Mouse (Mus musculus): ENCODE measurements at regions not wholly inside any gene's neighbourhood (a gene's known extent, or its start where the extent isn't known, plus 50 kb on each side); places are given as distances from the start of the nearest gene placed in this dataset.

DNA sequence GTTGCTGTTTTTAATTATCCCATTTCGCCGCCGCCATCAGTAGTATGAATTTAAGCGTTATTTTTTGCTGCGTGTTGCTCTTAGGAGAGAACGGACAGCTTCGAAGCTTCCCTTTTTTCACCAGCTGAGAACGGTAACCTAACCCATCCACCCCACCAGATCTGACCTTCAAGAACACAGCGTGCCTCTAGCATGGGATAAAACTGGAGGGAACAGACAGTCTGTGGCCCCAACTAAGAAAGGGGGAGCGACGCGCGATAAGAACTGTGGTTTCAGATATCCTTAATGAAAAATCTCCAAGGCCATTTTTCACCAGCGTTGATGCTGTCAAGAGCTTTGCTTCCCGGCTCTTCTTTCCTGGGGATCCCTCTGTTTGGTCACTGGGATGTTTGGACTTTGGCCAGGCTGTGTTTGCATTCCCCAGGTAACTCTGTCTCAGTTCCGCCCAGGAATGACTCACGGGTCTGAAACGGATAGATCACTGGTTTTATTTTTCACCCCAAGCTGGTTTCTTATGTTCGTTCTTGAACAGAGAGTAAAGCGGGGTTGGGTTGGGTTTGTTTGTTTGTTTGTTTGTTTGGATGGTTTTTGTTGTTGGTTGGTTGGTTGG lies 184.1 kb upstream of the Fn1 start:
- no peak for DNase-seq (ENCODE audit: low spot score in 2 of 2)

DNA sequence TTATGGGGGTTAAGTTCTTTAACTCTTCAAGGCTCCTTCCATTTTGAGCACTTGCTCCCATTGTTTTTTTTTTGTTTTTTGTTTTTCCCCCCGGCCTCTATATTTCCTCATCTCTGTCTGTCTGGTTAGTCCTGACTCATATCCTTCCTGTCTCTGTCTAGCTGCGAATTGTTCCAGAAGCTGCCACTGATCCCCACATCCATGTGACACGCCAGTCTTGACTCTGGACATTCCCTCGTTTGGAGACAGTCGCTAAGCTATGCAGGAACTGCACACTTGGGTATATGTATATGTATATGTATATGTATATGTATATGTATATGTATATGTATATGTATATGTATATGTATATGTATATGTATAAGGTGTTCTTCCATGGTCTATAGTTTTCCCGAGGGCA lies 177.4 kb upstream of the Fn1 start:
- DNase-seq (ENCODE audit: low spot score in 2 of 2): no peak

DNA sequence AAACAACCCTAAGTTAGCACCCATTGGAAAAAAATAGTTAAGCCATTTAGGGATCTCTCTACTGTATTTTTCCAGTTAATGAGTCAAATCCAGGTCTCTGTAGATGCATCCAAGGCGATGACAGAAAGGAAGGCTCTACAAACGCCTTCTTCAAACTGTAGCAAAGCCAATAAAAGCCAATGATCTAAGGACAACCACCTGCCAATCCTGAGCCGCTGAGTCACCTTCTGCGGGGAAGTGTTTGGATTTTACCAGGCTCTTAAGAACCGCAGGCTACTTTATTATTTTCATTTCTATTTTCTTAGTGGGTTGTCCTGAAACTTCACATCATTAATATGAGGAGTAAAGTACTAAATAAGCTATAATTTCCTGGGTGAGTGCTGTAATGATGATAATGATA lies 171.4 kb upstream of the Fn1 start:
- no peak for DNase-seq (ENCODE audit: low spot score in 2 of 2)

- DNase-seq (ENCODE audit: low spot score in 2 of 2): no peak
Observed at GRCm38 (mm10) chr1:71822123-71822522, 169.1 kb upstream of the Fn1 start.

DNA sequence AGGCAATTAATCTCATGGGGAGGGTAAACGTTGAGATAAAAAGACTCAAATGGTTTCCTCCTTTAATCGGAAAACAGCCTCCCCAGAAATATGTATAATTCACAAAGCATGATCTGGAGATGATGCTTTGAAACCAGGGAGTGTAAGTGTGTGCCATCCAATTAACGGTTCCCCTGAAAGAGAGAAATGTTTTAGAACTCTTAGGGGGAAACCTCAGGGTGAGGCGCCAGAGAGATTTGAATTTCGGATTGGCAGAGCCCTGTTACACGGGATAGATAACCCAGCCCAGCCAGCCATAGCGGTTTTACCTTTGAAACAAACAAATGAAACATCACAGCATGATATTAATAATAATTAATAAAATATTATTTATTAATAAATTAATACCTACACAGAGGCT lies 168.1 kb upstream of the Fn1 start:
- no peak for DNase-seq (ENCODE audit: low spot score in 2 of 2)

- no peak for DNase-seq (ENCODE audit: low spot score in 2 of 2)
Observed at GRCm38 (mm10) chr1:71816306-71816705, 163.3 kb upstream of the Fn1 start.

- no peak for DNase-seq (ENCODE audit: low spot score in 2 of 2)
Observed at GRCm38 (mm10) chr1:71814141-71814540, 161.1 kb upstream of the Fn1 start.

GRCm38 (mm10) chr1:71812171-71812695 lies 159.2 kb upstream of the Fn1 start:
- DNase-seq (ENCODE audit: low spot score in 2 of 2): no peak

DNA sequence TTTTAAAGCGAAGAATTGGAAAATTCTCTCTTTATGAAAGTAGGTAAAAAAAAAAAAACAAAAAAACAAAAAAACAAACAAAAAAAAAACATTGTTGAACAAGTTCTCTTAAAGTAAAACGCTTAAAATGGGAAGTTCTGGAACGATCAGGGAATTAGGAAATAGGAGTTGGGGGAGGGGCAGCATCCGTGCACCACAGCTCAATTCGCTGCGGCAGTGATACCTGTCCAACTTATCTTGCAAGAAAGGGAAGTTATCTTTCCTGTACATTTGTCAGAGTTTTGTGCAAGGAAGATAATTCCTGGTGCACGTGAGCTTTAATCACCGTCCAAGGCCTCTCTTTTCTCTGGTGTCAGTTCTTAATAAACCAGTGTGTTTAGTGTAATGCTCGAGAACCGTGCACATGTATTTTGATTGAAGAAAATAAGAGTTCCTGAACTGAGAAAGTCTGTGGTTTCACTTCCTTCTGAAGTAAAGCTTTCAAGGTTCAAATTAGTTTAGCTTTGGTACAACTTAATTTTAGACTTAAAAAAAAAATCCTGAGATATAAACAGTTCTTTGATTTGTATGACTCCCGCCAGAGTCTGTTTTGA lies 158.3 kb upstream of the Fn1 start:
- DNase-seq (ENCODE audit: low spot score in 2 of 2): no peak

DNA sequence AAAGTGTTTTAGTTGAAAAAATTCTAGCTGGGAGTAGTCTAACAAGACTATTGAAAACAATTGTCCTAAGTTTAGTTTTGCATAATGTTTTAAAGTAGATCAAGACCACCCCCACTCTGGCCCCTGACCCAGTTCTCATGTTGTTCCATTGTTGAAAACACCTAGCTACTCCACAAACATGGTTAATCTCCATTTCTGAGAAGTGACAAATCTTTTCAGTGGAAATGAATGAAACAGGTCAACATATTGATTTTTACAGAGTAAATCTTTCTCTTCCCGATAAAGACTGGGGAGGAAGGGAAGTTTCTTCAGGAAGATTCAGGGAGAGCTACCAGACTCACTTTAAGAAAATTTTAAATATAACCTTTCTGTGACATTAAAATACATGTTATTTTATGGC lies 155.0 kb upstream of the Fn1 start:
- no peak for DNase-seq (ENCODE audit: low spot score in 2 of 2)

GRCm38 (mm10) chr1:71807586-71807985 lies 154.6 kb upstream of the Fn1 start:
- DNase-seq (ENCODE audit: low spot score in 2 of 2): no peak

DNA sequence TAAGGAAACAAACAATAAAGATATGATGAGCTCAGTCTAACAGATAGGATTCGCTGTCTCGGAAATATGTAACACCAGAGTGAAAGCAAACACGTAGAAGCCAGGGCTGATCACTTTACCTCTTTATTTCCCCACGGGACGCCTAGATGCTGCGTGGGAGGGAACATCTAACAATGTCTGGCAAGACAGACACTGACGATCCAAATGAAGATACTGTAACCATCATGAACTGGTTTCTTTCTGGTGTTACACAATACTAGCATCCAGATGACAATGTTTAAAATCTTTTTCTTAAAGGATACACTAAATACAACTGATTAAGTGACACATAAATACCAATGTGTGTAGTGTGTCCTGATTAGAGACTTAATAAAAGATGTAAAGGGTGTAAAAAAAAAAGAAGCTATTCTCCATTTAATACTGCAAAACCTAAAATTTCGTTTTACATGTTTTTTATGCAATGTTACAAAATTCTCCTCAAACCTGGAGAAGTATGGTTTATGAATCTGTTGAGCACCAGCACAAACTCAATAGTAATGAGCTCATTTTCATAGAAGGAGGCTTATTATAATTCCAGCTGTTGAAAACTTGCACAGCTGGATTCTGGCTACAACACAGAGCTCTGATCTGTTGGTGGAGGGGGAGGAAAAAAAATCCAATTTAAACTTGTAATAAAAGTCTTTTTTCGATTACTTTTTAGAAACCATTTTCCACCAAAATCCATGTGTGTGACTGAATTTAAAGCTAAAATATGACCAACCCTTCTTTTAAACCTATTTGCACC lies 148.5 kb upstream of the Fn1 start:
- DNase-seq (ENCODE audit: low spot score in 2 of 2): no peak

DNA sequence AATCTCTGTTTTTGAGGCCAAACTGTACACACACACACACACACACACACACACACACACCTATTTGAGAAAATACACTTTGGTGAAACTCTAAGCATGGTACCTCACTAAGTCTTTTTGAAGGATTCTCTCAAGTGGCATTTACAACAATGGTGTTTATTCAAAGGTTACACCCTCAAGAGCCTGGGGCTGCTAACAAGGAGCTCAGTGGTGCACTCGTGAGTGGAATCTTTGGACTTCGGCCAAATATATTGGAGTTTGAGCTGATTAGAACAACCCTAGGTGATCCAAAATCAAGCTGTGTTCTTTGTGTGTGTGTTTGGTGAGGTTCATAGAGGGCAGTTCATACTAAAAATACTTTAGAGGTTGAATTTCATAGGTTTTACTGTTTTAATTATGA lies 147.6 kb upstream of the Fn1 start:
- DNase-seq (ENCODE audit: low spot score in 2 of 2): no peak

GRCm38 (mm10) chr1:71798636-71799035 lies 145.6 kb upstream of the Fn1 start:
- DNase-seq (ENCODE audit: low spot score in 2 of 2): no peak

- DNase-seq (ENCODE audit: low spot score in 2 of 2): no peak
Observed at GRCm38 (mm10) chr1:71788408-71788807, 135.4 kb upstream of the Fn1 start.

DNA sequence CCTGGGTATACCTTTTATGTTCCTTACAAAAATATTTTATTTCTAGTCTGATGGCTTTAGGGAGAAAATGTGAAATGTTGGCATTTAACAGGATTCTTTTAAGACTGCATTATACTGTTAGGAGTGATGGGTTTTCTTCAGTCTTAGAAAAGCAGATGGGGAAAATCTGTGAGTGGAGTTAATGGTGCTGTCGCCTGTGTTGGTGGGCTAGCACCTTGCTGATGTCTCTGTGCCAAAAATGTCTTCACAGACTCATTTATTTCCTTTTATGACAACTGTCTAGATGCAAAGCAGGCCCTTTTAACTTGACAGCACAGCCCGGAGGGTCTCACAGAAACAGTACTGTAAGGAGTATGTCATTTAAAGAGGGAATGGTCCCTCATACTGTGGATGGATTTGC lies 131.9 kb upstream of the Fn1 start:
- no peak for DNase-seq (ENCODE audit: low spot score in 2 of 2)

DNA sequence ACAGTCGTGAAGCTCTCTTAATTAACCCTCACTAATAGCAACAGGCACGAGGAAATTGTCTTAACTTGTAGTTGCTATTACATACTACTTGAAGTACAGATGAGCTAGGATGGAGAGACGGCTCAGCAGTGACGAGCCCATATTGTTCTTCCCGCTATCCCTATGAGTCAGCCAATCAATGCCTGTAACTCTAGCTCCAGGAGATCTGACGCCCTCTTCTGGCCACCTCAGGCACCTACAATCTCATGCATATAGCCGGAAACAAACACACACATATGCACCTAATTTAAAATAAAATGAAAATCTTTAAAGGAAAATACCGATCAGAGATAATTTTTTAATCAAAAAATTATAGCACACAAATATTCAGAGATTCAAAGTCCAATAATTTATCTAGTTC lies 125.3 kb upstream of the Fn1 start:
- no peak for DNase-seq (ENCODE audit: low spot score in 2 of 2)

- no peak for DNase-seq (ENCODE audit: low spot score in 2 of 2)
Observed at GRCm38 (mm10) chr1:71775865-71776501, 123.0 kb upstream of the Fn1 start.

GRCm38 (mm10) chr1:71772526-71772925 lies 119.5 kb upstream of the Fn1 start:
- no peak for DNase-seq (ENCODE audit: low spot score in 2 of 2)

DNA sequence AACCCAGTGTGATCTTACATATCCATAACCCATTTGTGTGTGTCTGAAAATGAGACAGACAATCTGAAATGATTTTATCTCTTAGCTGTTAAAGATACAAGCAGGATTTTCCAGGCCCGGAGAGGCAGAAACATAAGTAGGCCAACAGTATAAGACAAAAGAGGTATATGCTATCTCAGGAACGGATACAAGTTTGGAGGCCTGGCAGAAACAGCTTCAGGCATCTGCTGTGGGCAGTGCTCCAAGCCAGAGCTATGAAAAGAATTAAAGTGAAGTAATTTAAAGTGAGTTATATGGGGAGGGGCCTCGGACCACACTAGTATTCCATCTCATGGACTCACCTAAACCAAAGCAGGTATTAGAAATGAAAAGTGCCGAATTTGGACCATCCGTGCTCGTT lies 118.8 kb upstream of the Fn1 start:
- no peak for DNase-seq (ENCODE audit: low spot score in 2 of 2)

GRCm38 (mm10) chr1:71769595-71769994 lies 116.6 kb upstream of the Fn1 start:
- no peak for DNase-seq (ENCODE audit: low spot score in 2 of 2)

GRCm38 (mm10) chr1:71767705-71768104 lies 114.7 kb upstream of the Fn1 start:
- DNase-seq (ENCODE audit: low spot score in 2 of 2): no peak

DNA sequence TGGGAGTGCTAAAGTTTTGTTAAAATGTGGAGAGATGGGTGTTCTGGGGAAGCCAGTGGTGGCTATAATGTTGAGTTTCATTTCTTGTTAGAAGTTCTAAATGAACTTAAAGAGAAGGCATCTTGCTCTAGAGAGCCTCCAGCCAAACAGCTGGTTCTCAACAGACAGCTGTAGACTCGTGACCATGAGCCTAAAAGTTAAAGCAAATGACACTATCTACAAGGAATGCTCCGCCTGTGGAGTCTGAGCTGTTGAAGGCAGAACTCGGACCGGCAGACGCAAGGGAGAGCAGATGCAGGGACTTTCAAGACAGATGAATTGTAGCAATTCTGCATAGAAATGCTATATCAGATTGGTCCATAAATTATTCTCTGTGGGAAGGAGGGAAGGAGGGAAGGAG lies 114.1 kb upstream of the Fn1 start:
- DNase-seq (ENCODE audit: low spot score in 2 of 2): no peak
